Mouse (Mus musculus) olfactory bulb, adult 2 months (tissue): ENCODE data around the gene Olfr996.

ENCODE experiments used
- CTCF ChIP-seq: fragments of 200-500 bp; IDR thresholded peaks from 2 replicates; pipeline ENCODE4 v1.5.1; 2012; ENCODE audit warnings: low read depth, mild to moderate bottlenecking, low read length, moderate library complexity; ENCODE audit not compliant: insufficient read depth
- POLR2A ChIP-seq: fragments of 200-500 bp; IDR thresholded peaks from 2 replicates; pipeline ENCODE4 v1.6.1; 2012; ENCODE audit warnings: mild to moderate bottlenecking, low read depth, low read length, moderate library complexity; ENCODE audit not compliant: insufficient read depth

DNA sequence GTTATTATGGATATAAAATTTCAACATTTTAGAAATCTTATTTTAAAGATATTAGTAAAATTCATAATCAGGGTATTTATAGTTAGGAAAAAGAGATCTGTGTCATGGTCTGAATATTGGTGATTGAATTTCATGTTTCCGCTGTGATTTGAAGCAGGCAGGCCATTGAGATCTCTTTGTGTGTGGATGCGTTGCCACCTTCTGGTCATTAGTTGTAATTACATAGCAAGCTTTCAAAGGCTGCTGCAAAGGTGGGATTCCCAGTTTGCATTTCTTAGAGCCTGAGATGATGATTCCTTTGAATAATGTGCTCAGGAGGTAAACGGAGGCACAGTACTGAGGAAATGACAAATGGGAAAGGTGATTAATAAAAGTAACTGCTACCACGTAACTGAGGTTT is 17.8 kb upstream of the Olfr996 start:
- TF ChIP-seq CTCF (no peak), POLR2A (no peak)
